Mouse (Mus musculus) embryonic facial prominence, embryonic 13.5 days (tissue): ENCODE measurements around the gene Naglu. TPM values are rescaled to one million over a fixed set of nuclear protein-coding genes. Genes with fewer than 3 reads are reported as not detected.
A peak's percentile ranks its signal among the peaks of the same experiment; 100 is the strongest.

Experiments
- ATAC-seq: fragments of 200-750 bp; cut with Nextera tagmentation; 2 replicates; pipeline ENCODE4 v1.8.0; 2017; ENCODE audit warnings: low read depth; ENCODE audit not compliant: insufficient number of reproducible peaks, insufficient read depth, low FRiP score, low TSS enrichment
- H3K27ac ChIP-seq: fragments of 300-500 bp; sonication (generic); 2 replicates; pipeline ENCODE4 v1.5.1; 2015; ENCODE audit warnings: moderate library complexity, mild to moderate bottlenecking, inconsistent platforms
- H3K27me3 ChIP-seq: fragments of 300-500 bp; sonication (generic); 2 replicates; pipeline ENCODE4 v1.6.1; 2015; ENCODE audit warnings: mild to moderate bottlenecking, inconsistent platforms
- H3K36me3 ChIP-seq: fragments of 300-500 bp; sonication (generic); 2 replicates; pipeline ENCODE4 v1.6.1; 2015; ENCODE audit warnings: mild to moderate bottlenecking, inconsistent platforms
- H3K4me1 ChIP-seq: fragments of 300-500 bp; sonication (generic); 2 replicates; pipeline ENCODE4 v1.6.1; 2015; ENCODE audit warnings: inconsistent platforms
- H3K4me2 ChIP-seq: fragments of 300-500 bp; sonication (generic); 2 replicates; pipeline ENCODE4 v1.6.1; 2015; ENCODE audit warnings: moderate library complexity, mild to moderate bottlenecking, inconsistent platforms
- H3K4me3 ChIP-seq: fragments of 300-500 bp; sonication (generic); 2 replicates; pipeline ENCODE4 v1.5.1; 2015; ENCODE audit warnings: mild to moderate bottlenecking, inconsistent platforms
- H3K9ac ChIP-seq: fragments of 300-500 bp; sonication (generic); 2 replicates; pipeline ENCODE4 v1.6.1; 2015; ENCODE audit warnings: mild to moderate bottlenecking, inconsistent platforms
- H3K9me3 ChIP-seq: fragments of 300-500 bp; sonication (generic); 2 replicates; pipeline ENCODE4 v1.6.1; 2016; ENCODE audit warnings: inconsistent platforms
- WGBS: fragments of 180-500 bp; shearing (Covaris S2); methylation state at CpG from one replicate; pipeline ENCODE4 v1.1.7; 2015; ENCODE audit warnings: mixed read lengths; 5-methylcytosine and 5-hydroxymethylcytosine counted together
- polyA plus RNA-seq: library from polyadenylated mRNA; unstranded; fragments of >200 nt; fragmentation: Nextera tagmentation; extraction: Ambion mirVana; gene quantifications from 2 replicates; pipeline ENCODE4 v1.2.1, GENCODE M21; 2015

The Naglu gene
- polyA plus RNA-seq, 1 experiment from 2014 or later: 9.0 TPM

GRCm38 (mm10) chr11:101037795-101038194 lies 32.0 kb upstream of the Naglu start:
- Histone ChIP-seq H3K4me1 (no peaks in the 10 kb centered on the region), H3K9me3 (no peaks in the 10 kb centered on the region), H3K4me2 (no peak overlapping the region), H3K36me3 (peaks cover 78% of the 10 kb centered on the region), H3K4me3 (no peak overlapping the region), H3K27me3 (no peaks in the 10 kb centered on the region), H3K27ac (no peak overlapping the region), H3K9ac (no peak overlapping the region)
- 86% methylated on average over 10 of the region's 10 CpGs for WGBS
- no peak for ATAC-seq

- Histone ChIP-seq H3K9ac (no peak overlapping the region), H3K4me1 (no peaks in the 10 kb centered on the region), H3K4me3 (no peak overlapping the region), H3K27me3 (no peaks in the 10 kb centered on the region), H3K27ac (no peak overlapping the region), H3K4me2 (no peak overlapping the region), H3K9me3 (no peaks in the 10 kb centered on the region), H3K36me3 (peaks cover 92% of the 10 kb centered on the region)
- ATAC-seq: no peak
- 90% methylated on average over 4 of the region's 4 CpGs for WGBS
These were observed 24.0 kb upstream of the Naglu start for GRCm38 (mm10) chr11:101045826-101046225.

- Histone ChIP-seq H3K27ac (no peak overlapping the region), H3K9ac (no peak overlapping the region), H3K27me3 (no peaks in the 10 kb centered on the region), H3K36me3 (peaks cover 91% of the 10 kb centered on the region), H3K4me2 (no peak overlapping the region), H3K9me3 (no peaks in the 10 kb centered on the region), H3K4me1 (no peaks in the 10 kb centered on the region), H3K4me3 (no peak overlapping the region)
- ATAC-seq: no peak
- WGBS: 68% methylated on average over 9 of the region's 9 CpGs
These were observed 23.4 kb upstream of the Naglu start for GRCm38 (mm10) chr11:101046440-101046839.

GRCm38 (mm10) chr11:101047502-101047901 lies 22.3 kb upstream of the Naglu start:
- H3K36me3 ChIP-seq: peaks cover 93% of the 10 kb centered on the region
- no peak overlapping the region for H3K4me3 ChIP-seq
- H3K27me3 ChIP-seq: no peaks in the 10 kb centered on the region
- H3K27ac ChIP-seq: no peak overlapping the region
- H3K4me2 ChIP-seq: no peak overlapping the region
- no peak for ATAC-seq
- no peaks in the 10 kb centered on the region for H3K4me1 ChIP-seq
- H3K9me3 ChIP-seq: no peaks in the 10 kb centered on the region
- H3K9ac ChIP-seq: no peak overlapping the region
- WGBS: 87% methylated on average over 3 of the region's 3 CpGs

- 89% methylated on average over 9 of the region's 9 CpGs for WGBS
- H3K36me3 ChIP-seq: peaks cover 86% of the 10 kb centered on the region
These were observed 19.5 kb upstream of the Naglu start for GRCm38 (mm10) chr11:101050359-101050758.

GRCm38 (mm10) chr11:101051051-101051493 lies 18.7 kb upstream of the Naglu start:
- no peaks in the 10 kb centered on the region for H3K27me3 ChIP-seq

More at GRCm38 (mm10) chr11:101050359-101050758, 19.5 kb upstream of the Naglu start:
- no peaks in the 10 kb centered on the region for H3K4me1 ChIP-seq
- H3K27me3 ChIP-seq: no peaks in the 10 kb centered on the region
- no peak overlapping the region for H3K4me2 ChIP-seq
- no peak overlapping the region for H3K4me3 ChIP-seq
- H3K9ac ChIP-seq: no peak overlapping the region
- H3K27ac ChIP-seq: no peak overlapping the region
- H3K9me3 ChIP-seq: no peaks in the 10 kb centered on the region
- no peak for ATAC-seq

GRCm38 (mm10) chr11:101051617-101052016 lies 18.2 kb upstream of the Naglu start:
- Histone ChIP-seq H3K36me3 (peaks cover 78% of the 10 kb centered on the region), H3K27ac (no peak overlapping the region), H3K4me1 (no peaks in the 10 kb centered on the region), H3K9ac (no peak overlapping the region), H3K4me2 (no peak overlapping the region), H3K9me3 (no peaks in the 10 kb centered on the region), H3K27me3 (no peaks in the 10 kb centered on the region), H3K4me3 (no peak overlapping the region)
- WGBS: 88% methylated on average over 8 of the region's 8 CpGs
- no peak for ATAC-seq

More at GRCm38 (mm10) chr11:101051051-101051493, 18.7 kb upstream of the Naglu start:
- H3K4me1 ChIP-seq: no peaks in the 10 kb centered on the region
- no peak for ATAC-seq
- H3K4me3 ChIP-seq: no peak overlapping the region
- no peak overlapping the region for H3K4me2 ChIP-seq
- 90% methylated on average over 6 of the region's 6 CpGs for WGBS
- H3K36me3 ChIP-seq: peaks cover 82% of the 10 kb centered on the region
- no peak overlapping the region for H3K27ac ChIP-seq
- no peaks in the 10 kb centered on the region for H3K9me3 ChIP-seq
- no peak overlapping the region for H3K9ac ChIP-seq

GRCm38 (mm10) chr11:101052751-101053473 lies 16.9 kb upstream of the Naglu start:
- ATAC-seq: no peak
- Histone ChIP-seq H3K4me3 (no peak overlapping the region), H3K27ac (no peak overlapping the region), H3K9me3 (no peaks in the 10 kb centered on the region), H3K4me2 (no peak overlapping the region), H3K4me1 (no peaks in the 10 kb centered on the region), H3K27me3 (no peaks in the 10 kb centered on the region), H3K36me3 (peaks cover 74% of the 10 kb centered on the region), H3K9ac (no peak overlapping the region)
- WGBS: 89% methylated on average over 10 of the region's 10 CpGs

GRCm38 (mm10) chr11:101053974-101054373 lies 15.8 kb upstream of the Naglu start:
- H3K4me1 ChIP-seq: peaks cover 3% of the 10 kb centered on the region; the same call in 1 of the 2 replicates
- no peak for ATAC-seq
- no peaks in the 10 kb centered on the region for H3K9me3 ChIP-seq
- H3K4me2 ChIP-seq: no peak overlapping the region
- no peak overlapping the region for H3K27ac ChIP-seq
- WGBS: 97% methylated on average over 1 of the region's 1 CpGs
- no peaks in the 10 kb centered on the region for H3K27me3 ChIP-seq
- peaks cover 65% of the 10 kb centered on the region for H3K36me3 ChIP-seq
- H3K9ac ChIP-seq: no peak overlapping the region
- no peak overlapping the region for H3K4me3 ChIP-seq

GRCm38 (mm10) chr11:101055418-101055817 lies 14.4 kb upstream of the Naglu start:
- no peak overlapping the region for H3K27ac ChIP-seq
- peaks cover 13% of the 10 kb centered on the region for H3K4me1 ChIP-seq
- peaks cover 51% of the 10 kb centered on the region for H3K36me3 ChIP-seq
- no peak for ATAC-seq
- no peak overlapping the region for H3K4me2 ChIP-seq
- H3K9ac ChIP-seq: 0 out of 2 replicates have a peak overlapping the region, but pooled peaks have one; percentile 36
- H3K27me3 ChIP-seq: no peaks in the 10 kb centered on the region
- no peaks in the 10 kb centered on the region for H3K9me3 ChIP-seq
- no peak overlapping the region for H3K4me3 ChIP-seq
- 78% methylated on average over 14 of the region's 14 CpGs for WGBS

GRCm38 (mm10) chr11:101056885-101057284 lies 12.9 kb upstream of the Naglu start:
- 0 out of 2 replicates have a peak overlapping the region, but pooled peaks have one; percentile 22 for H3K27ac ChIP-seq
- ATAC-seq: no peak
- no peaks in the 10 kb centered on the region for H3K9me3 ChIP-seq
- WGBS: 58% methylated on average over 8 of the region's 8 CpGs
- H3K9ac ChIP-seq: 0 out of 2 replicates have a peak overlapping the region, but pooled peaks have one; percentile 36
- H3K4me3 ChIP-seq: no peak overlapping the region
- peaks cover 42% of the 10 kb centered on the region for H3K36me3 ChIP-seq
- H3K4me2 ChIP-seq: no peak overlapping the region
- no peaks in the 10 kb centered on the region for H3K27me3 ChIP-seq
- H3K4me1 ChIP-seq: peaks cover 26% of the 10 kb centered on the region

GRCm38 (mm10) chr11:101057860-101058259 lies 12.0 kb upstream of the Naglu start:
- H3K9ac ChIP-seq: no peak overlapping the region
- no peaks in the 10 kb centered on the region for H3K27me3 ChIP-seq
- no peaks in the 10 kb centered on the region for H3K9me3 ChIP-seq
- H3K27ac ChIP-seq: no peak overlapping the region
- WGBS: 37% methylated on average over 5 of the region's 5 CpGs
- no peak for ATAC-seq
- H3K36me3 ChIP-seq: peaks cover 42% of the 10 kb centered on the region
- H3K4me2 ChIP-seq: no peak overlapping the region
- peaks cover 31% of the 10 kb centered on the region for H3K4me1 ChIP-seq
- H3K4me3 ChIP-seq: no peak overlapping the region
